Mouse (Mus musculus) G1E-ER4 (cell line): ENCODE results near the gene Olfr1323. TPM values are rescaled to one million over a fixed set of nuclear protein-coding genes. Genes with fewer than 3 reads are reported as not detected.

ENCODE experiments used
- GATA1 ChIP-seq: IDR thresholded peaks from one replicate; pipeline ENCODE4 v1.8.0; 2012; ENCODE audit warnings: low read length, inconsistent platforms
- polyA plus RNA-seq: library from polyadenylated mRNA; stranded (reverse); fragments of >175 nt; gene quantifications from 2 replicates; pipeline ENCODE4 v1.2.3, GENCODE M21; 2012

Gene Olfr1323
- not detected in 2 replicates for polyA plus RNA-seq

GRCm38 (mm10) chrX:50019259-50019658 lies at the start of gene Olfr1323:
Olfr1323 (minus strand) TSS chrX:50019359.
- TF ChIP-seq GATA1: no peak

GRCm38 (mm10) chrX:50012242-50012641 lies 6.9 kb downstream of the Olfr1323 start:
- TF ChIP-seq GATA1: no peak

Other genes with a start within 250 kb of the Olfr1323 start
- not detected in 2 replicates for gene Igsf1, start 221.6 kb downstream of the Olfr1323 start, polyA plus RNA-seq
- gene Olfr1322, start 127.9 kb downstream of the Olfr1323 start, polyA plus RNA-seq: not detected in 2 replicates